Mouse (Mus musculus) forebrain, embryonic 14.5 days (tissue): ENCODE results near the gene Rtn4rl1. TPM values are rescaled to one million over a fixed set of nuclear protein-coding genes. Genes with fewer than 3 reads are reported as not detected.
A peak's percentile ranks its signal among the peaks of the same experiment; 100 is the strongest.

Source experiments
- ATAC-seq: fragments of 200-750 bp; cut with Nextera tagmentation; 2 replicates; pipeline ENCODE4 v1.8.0; 2017; ENCODE audit warnings: mild to moderate bottlenecking, moderate library complexity
- DNase-seq: peaks from one replicate; pipeline ENCODE4 v3.0.0-alpha.2; 2015; ENCODE audit warnings: low spot score
- H3K27ac ChIP-seq: fragments of 300-500 bp; sonication (generic); 2 replicates; pipeline ENCODE4 v1.5.1; 2014; ENCODE audit warnings: low read depth, mild to moderate bottlenecking, control low read depth, low read length, moderate library complexity
- H3K27me3 ChIP-seq: fragments of 300-500 bp; sonication (generic); replicated peaks from 2 replicates; pipeline ENCODE4 v1.6.1; 2014; ENCODE audit warnings: low read length, control low read depth, mixed read lengths; ENCODE audit not compliant: control insufficient read depth, insufficient read depth
- H3K36me3 ChIP-seq: fragments of 300-500 bp; sonication (generic); 2 replicates; pipeline ENCODE4 v1.6.1; 2014; ENCODE audit warnings: low read length, control low read depth; ENCODE audit not compliant: control insufficient read depth, insufficient read depth
- H3K4me1 ChIP-seq: fragments of 300-500 bp; sonication (generic); 2 replicates; pipeline ENCODE4 v1.6.1; 2014; ENCODE audit warnings: antibody characterized with exemption, low read length, control low read depth; ENCODE audit not compliant: control insufficient read depth, insufficient read depth
- H3K4me2 ChIP-seq: fragments of 300-500 bp; sonication (generic); 2 replicates; pipeline ENCODE4 v1.6.1; 2014; ENCODE audit warnings: mild to moderate bottlenecking, control low read depth, low read length
- H3K4me3 ChIP-seq: fragments of 300-500 bp; sonication (generic); 2 replicates; pipeline ENCODE4 v1.5.1; 2014; ENCODE audit warnings: low read depth, low read length, control low read depth
- H3K9ac ChIP-seq: fragments of 300-500 bp; sonication (generic); 2 replicates; pipeline ENCODE4 v1.6.1; 2014; ENCODE audit warnings: mild to moderate bottlenecking, low read length, control low read depth, moderate library complexity
- H3K9me3 ChIP-seq: fragments of 300-500 bp; sonication (generic); replicated peaks from 2 replicates; pipeline ENCODE4 v1.6.1; 2016; ENCODE audit warnings: low read length, control low read depth, mixed read lengths; ENCODE audit not compliant: control insufficient read depth
- WGBS: fragments of 180-500 bp; shearing (Covaris S2); extraction: QIAGEN DNeasy Blood & Tissue Kit; methylation state at CpG from one replicate; pipeline ENCODE4 v1.1.7; 2014; 5-methylcytosine and 5-hydroxymethylcytosine counted together
- polyA plus RNA-seq: library from polyadenylated mRNA; unstranded; fragments of >200 nt; fragmentation: Nextera tagmentation; extraction: Ambion mirVana; gene quantifications from 2 replicates; pipeline ENCODE4 v1.2.1, GENCODE M21; 2014

Gene Rtn4rl1
- polyA plus RNA-seq, 1 experiment from 2014 or later: 5.0 TPM

DNA sequence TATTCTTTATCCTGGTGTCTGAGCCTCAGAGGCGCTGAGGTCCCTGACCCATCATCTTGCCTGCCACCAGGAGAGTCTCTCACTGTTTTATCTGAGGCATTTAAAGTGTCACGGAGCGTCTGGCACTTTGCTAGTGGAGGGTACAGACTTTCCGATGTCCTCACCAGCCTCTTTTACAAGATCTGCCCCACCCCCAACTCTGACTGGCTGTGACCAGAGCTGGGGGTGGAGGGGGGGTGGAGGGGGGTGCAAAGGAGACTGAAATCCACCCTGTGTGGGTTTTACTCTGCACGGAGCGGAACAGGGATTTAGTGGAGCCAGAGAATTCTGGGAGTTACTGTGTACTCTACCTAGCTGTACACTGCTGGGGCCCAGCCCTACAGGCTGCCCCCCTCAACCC lies 81.5 kb downstream of the Rtn4rl1 start:
- Histone ChIP-seq H3K27ac (peak overlapping the region; percentile 9; the same call in 1 of the 2 replicates), H3K4me3 (no peak overlapping the region), H3K27me3 (0 out of 2 replicates have a peak, but pooled peaks cover 3% of the 10 kb centered on the region), H3K9ac (no peak overlapping the region), H3K4me2 (no peak overlapping the region), H3K9me3 (no peaks in the 10 kb centered on the region), H3K36me3 (no peaks in the 10 kb centered on the region), H3K4me1 (peaks cover 35% of the 10 kb centered on the region)
- 32% methylated on average over 6 of the region's 6 CpGs for WGBS
- ATAC-seq (no peak), DNase-seq (no peak)

DNA sequence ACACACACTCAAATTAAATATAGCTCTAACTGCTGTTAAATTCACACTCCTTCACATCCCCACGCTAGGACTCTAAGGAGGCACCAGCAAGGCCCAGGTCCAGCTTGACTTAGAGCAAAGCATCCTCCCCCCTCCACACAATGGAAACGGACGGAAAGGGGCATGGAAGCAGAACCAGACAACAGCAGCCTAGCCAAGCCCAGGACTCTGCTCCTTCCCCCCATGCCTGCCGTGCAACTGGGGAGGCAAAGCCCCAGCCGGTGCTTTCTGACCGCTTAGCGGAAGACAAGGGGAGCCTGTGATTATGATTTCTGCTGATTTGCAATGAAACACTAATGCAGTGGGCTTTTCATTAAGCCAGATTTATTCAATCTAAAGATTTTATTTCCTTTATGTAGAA lies 84.5 kb downstream of the Rtn4rl1 start:
- Histone ChIP-seq H3K9me3 (no peaks in the 10 kb centered on the region), H3K36me3 (no peaks in the 10 kb centered on the region), H3K9ac (no peak overlapping the region), H3K4me2 (no peak overlapping the region), H3K4me3 (no peak overlapping the region), H3K27ac (no peak overlapping the region), H3K4me1 (peaks cover 51% of the 10 kb centered on the region), H3K27me3 (peaks cover 19% of the 10 kb centered on the region)
- 39% methylated on average over 7 of the region's 7 CpGs for WGBS
- no peak for DNase-seq
- ATAC-seq: no peak

DNA sequence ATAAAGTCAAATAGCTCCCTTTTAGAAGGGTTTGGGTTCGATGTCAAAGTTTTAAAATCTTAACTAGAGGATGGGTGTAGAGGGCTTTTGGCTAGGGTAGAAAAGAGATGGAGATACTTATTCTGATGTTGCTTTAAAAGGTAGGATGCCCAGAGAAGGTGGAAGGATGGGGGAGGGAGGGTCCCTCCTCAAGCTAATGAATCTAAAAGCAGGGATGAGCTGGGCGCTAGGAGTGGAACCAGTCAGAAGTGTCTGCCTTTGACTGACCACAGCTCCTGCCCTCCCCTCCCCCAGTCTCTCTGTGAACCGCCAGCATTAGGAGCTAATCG lies 85.4 kb downstream of the Rtn4rl1 start:
- Histone ChIP-seq H3K27ac (no peak overlapping the region), H3K9ac (no peak overlapping the region), H3K4me2 (peak overlapping the region; percentile 35), H3K4me3 (no peak overlapping the region), H3K4me1 (peaks cover 45% of the 10 kb centered on the region), H3K9me3 (no peaks in the 10 kb centered on the region), H3K27me3 (peaks cover 24% of the 10 kb centered on the region), H3K36me3 (no peaks in the 10 kb centered on the region)
- DNase-seq (no peak), ATAC-seq (no peak)
- WGBS: 9% methylated on average over 4 of the region's 4 CpGs

DNA sequence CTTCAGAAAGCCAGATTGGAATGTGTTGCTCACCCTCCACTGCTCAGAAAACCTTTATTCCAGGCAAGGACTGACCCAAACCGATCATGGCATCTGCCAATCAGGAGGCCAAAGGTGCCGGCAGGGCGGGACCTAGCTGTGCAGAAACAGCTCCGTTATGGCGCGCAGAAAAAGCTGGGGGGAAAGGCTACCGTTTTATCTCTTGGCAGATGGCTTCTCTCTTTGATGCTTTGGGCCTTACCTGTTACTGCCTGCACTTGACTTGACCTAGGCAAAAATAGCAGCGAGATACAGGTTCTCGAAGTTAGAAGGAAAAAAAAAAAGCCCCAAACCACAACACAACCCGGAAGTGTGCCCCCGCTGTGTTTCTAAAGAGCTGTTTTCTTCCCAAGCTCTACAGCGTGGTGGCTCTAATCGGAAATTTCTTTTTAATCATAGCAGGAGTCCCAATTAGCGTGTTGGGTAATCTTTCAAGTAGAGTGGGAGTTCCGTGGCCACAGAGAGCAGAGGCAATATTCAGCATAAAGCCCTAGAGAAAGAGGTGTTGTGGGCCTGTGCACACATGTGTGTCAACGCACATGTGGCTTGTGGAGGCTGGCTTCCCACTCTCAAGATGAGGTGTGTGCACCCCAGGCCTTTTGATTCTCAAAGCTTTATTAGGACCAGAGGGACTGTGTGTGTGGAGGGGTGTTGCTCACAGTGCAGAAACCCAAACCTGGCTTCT lies 85.9 kb downstream of the Rtn4rl1 start:
- Histone ChIP-seq H3K4me1 (peaks cover 42% of the 10 kb centered on the region), H3K9ac (no peak overlapping the region), H3K36me3 (no peaks in the 10 kb centered on the region), H3K27ac (no peak overlapping the region), H3K27me3 (peaks cover 24% of the 10 kb centered on the region), H3K9me3 (no peaks in the 10 kb centered on the region), H3K4me3 (no peak overlapping the region), H3K4me2 (peak overlapping the region; percentile 35)
- no peak for DNase-seq
- WGBS: 1% methylated on average over 16 of the region's 16 CpGs
- no peak for ATAC-seq

DNA sequence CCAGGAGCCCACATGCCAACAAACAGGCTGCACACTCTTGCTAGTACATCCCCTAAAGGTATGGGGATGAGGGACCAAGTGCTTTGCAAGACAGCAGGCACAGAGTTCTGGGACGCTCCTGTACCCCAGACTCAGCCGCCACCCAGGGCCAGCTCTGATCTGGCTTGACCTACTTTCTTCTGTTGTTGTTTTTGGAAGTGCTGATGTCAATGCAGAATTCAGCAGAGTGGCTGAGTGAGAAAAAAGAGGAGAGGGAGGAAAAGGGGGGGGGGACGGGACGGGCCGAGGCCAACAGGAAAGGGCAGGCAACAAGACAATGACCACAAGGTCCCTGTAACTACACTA lies 86.5 kb downstream of the Rtn4rl1 start:
- no peak overlapping the region for H3K27ac ChIP-seq
- peaks cover 39% of the 10 kb centered on the region for H3K4me1 ChIP-seq
- 37% methylated on average over 5 of the region's 5 CpGs for WGBS

DNA sequence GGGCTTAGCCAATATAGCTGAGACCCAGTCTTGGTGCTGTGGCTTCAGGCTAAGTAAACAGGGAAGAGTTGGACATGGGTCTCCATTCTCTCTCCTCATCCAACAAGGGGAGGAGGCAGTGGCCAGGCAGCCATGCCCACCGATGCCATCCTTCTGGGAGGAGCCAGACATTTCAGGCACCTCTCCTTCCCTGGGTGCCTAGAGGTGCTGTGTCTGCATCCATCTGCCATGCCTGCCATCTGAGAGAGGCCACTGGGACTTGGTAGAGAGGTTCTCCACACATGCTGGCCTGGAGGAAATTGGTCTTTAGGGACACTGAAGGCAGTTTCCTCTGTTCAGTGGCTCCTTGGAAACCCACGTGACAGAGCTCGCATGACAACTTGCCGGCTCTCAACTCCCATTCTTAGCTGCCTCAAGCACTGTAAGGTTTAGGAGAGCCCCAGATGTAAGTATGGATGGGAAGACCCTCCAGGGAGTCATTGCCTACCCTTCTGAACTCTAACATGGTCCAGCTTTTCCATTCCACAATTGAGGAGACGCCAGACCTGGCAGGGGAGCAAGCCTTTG lies 86.9 kb downstream of the Rtn4rl1 start:
- no peaks in the 10 kb centered on the region for H3K36me3 ChIP-seq
- peaks cover 24% of the 10 kb centered on the region for H3K27me3 ChIP-seq
- no peak overlapping the region for H3K4me2 ChIP-seq
- H3K4me3 ChIP-seq: no peak overlapping the region
- 33% methylated on average over 5 of the region's 5 CpGs for WGBS
- no peak overlapping the region for H3K27ac ChIP-seq
- peaks cover 37% of the 10 kb centered on the region for H3K4me1 ChIP-seq
- no peaks in the 10 kb centered on the region for H3K9me3 ChIP-seq
- ATAC-seq (no peak), DNase-seq (no peak)
- H3K9ac ChIP-seq: no peak overlapping the region

More for the DNA sequence above, 86.5 kb downstream of the Rtn4rl1 start:
- no peak overlapping the region for H3K9ac ChIP-seq
- no peak for ATAC-seq
- no peak overlapping the region for H3K4me3 ChIP-seq
- no peak overlapping the region for H3K4me2 ChIP-seq
- H3K36me3 ChIP-seq: no peaks in the 10 kb centered on the region
- no peak for DNase-seq
- H3K9me3 ChIP-seq: no peaks in the 10 kb centered on the region
- peaks cover 24% of the 10 kb centered on the region for H3K27me3 ChIP-seq

DNA sequence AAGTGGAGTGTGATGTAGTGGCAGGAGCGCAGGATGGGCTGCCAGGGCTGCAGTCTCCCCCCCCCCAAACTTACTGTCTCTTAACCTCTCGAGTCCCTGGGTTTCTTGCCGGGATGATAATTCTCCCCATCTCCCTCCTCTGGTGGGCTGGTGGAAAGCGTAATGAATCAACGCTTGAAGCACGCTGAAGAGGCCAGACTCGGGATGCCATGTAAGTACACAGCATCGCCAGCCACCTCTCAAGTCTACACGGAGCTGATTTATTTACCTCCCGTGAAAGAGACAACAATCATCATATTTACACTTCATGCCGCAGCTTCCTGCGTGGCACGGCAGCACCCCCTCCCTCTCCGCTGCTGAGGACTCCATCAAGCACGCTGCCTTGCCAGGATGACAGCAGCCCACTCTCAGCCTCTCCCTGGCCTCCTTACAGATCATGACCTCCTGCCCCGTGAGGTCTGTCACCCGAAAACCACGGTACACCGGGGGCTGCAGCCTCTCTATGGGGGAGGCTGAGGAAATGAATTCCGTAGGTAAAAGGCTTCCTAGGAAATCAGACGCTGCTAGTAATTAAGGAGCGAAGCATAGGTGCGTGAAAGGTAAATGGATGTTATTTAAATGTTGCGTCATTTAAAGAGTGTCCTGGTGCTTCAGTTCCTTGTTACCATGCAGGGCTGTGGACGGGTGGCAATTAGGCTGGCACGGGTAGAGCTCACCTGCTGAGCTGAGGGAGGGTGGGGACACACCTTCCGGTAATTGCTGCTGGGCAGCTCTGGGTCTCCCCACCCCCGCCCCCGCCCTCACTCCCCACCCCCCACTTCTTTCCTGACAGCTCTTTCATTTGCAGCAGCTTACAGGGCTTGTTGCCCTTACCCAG lies 88.0 kb downstream of the Rtn4rl1 start:
- no peak overlapping the region for H3K4me3 ChIP-seq
- H3K27me3 ChIP-seq: peaks cover 24% of the 10 kb centered on the region
- no peak overlapping the region for H3K27ac ChIP-seq
- WGBS: 4% methylated on average over 29 of the region's 29 CpGs
- peak overlapping the region; percentile 37 for H3K4me2 ChIP-seq
- ATAC-seq (0 out of 2 replicates have a peak, but pooled peaks have one; percentile 20), DNase-seq (no peak)
- peak overlapping the region; percentile 1; the same call in 1 of the 2 replicates for H3K9ac ChIP-seq
- peaks cover 37% of the 10 kb centered on the region for H3K4me1 ChIP-seq
- H3K36me3 ChIP-seq: no peaks in the 10 kb centered on the region
- H3K9me3 ChIP-seq: no peaks in the 10 kb centered on the region

DNA sequence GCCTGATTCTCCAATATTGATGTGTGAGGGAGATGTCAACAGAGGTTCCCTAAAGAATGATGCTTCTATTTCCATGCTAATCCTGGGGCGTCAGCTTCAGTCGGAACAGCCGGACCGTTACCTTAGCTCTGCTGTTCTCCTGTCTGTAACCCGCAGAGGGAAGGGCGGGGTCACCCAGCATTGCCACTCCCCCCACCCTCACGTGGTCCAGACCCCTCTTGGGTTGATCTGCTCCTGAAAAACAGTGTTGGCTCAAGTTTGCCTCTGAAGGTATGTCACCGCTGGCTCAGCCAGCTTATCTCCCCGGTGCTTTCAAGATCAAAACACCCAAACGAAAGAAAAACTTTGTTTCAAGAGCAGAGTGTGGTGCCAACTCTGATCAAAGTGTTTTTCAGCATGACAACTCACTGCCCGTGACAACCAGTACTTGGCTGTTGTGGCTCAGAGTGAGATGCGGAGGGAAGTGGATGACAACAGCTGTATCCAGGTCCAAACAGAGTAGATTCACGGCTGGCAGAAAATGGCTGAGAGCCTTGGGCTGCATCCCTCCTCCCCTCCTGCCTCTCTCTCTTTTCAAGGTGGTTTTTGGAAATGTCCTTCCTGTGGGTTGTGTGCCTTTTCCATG lies 89.0 kb downstream of the Rtn4rl1 start:
- ATAC-seq (no peak), DNase-seq (no peak)
- no peaks in the 10 kb centered on the region for H3K36me3 ChIP-seq
- H3K4me2 ChIP-seq: peak overlapping the region; percentile 37
- no peaks in the 10 kb centered on the region for H3K9me3 ChIP-seq
- H3K27ac ChIP-seq: no peak overlapping the region
- no peak overlapping the region for H3K4me3 ChIP-seq
- H3K27me3 ChIP-seq: peaks cover 24% of the 10 kb centered on the region
- no peak overlapping the region for H3K9ac ChIP-seq
- 10% methylated on average over 13 of the region's 13 CpGs for WGBS
- peaks cover 37% of the 10 kb centered on the region for H3K4me1 ChIP-seq
